Mouse (Mus musculus) olfactory bulb, adult 2 months (tissue): ENCODE measurements around the gene Amph. TPM values are rescaled to one million over a fixed set of nuclear protein-coding genes. Genes with fewer than 3 reads are reported as not detected.
A peak's percentile ranks its signal among the peaks of the same experiment; 100 is the strongest.

Source experiments
- H3K27ac ChIP-seq: fragments of 200-500 bp; 2 replicates; pipeline ENCODE4 v1.5.1; 2012; ENCODE audit warnings: low read depth, low read length; ENCODE audit not compliant: insufficient read depth
- H3K4me1 ChIP-seq: fragments of 200-500 bp; 2 replicates; pipeline ENCODE4 v1.6.1; 2012; ENCODE audit warnings: low read length; ENCODE audit not compliant: control insufficient read depth, insufficient read depth
- H3K4me3 ChIP-seq: fragments of 200-500 bp; 2 replicates; pipeline ENCODE4 v1.5.1; 2012; ENCODE audit warnings: mild to moderate bottlenecking, low read depth, low read length, moderate library complexity; ENCODE audit not compliant: insufficient read depth
- CTCF ChIP-seq: fragments of 200-500 bp; IDR thresholded peaks from 2 replicates; pipeline ENCODE4 v1.5.1; 2012; ENCODE audit warnings: low read depth, mild to moderate bottlenecking, low read length, moderate library complexity; ENCODE audit not compliant: insufficient read depth
- POLR2A ChIP-seq: fragments of 200-500 bp; IDR thresholded peaks from 2 replicates; pipeline ENCODE4 v1.6.1; 2012; ENCODE audit warnings: mild to moderate bottlenecking, low read depth, low read length, moderate library complexity; ENCODE audit not compliant: insufficient read depth
- WGBS: fragments of 180-500 bp; shearing (Covaris S2); methylation state at CpG from one replicate; pipeline ENCODE4 v1.1.7; 2018; 5-methylcytosine and 5-hydroxymethylcytosine counted together
- polyA plus RNA-seq: library from polyadenylated mRNA; stranded (reverse); fragments of >200 nt; gene quantifications from 2 replicates; pipeline ENCODE4 v1.2.4, GENCODE M21; 2012; ENCODE audit warnings: low replicate concordance; ENCODE audit not compliant: missing spikeins, insufficient read depth, insufficient read length

The Amph gene
- polyA plus RNA-seq, 1 experiment, result not detected

GRCm38 (mm10) chr13:19008440-19008839 lies 60.4 kb downstream of the Amph start:
- 68% methylated on average over 3 of the region's 3 CpGs for WGBS
- H3K4me3 ChIP-seq, result no peak overlapping the region
- TF ChIP-seq POLR2A, result no peak
- no peak for TF ChIP-seq CTCF
- no peak overlapping the region for H3K27ac ChIP-seq
- no peaks in the 10 kb centered on the region for H3K4me1 ChIP-seq

DNA sequence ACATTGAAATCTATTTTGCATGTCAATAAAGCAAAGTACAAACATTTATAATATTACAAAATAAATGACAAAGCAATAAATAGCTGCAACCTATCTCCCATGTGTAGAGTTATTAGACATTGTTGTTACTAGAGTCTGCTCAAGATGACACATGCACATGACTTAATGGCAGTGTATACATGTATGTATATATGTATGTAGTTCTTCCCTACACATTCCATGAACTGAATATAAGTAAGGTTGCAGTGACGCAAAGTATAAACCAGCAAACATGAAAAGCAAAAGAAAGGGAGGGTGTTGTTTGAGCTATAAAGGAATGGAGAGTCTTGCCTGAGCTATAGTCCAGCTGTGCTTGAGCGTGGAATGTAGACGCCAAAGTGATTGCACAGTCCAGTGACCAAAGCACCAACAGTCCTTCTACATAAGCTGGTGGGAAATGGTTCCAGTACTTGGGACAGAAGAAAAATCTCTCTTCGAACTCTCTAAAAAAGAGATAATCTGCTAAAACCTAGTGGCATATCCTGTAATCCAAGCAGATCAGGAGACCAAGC lies 66.9 kb downstream of the Amph start:
- 93% methylated on average over 4 of the region's 4 CpGs for WGBS
- H3K4me3 ChIP-seq, result no peak overlapping the region
- TF ChIP-seq CTCF, result no peak
- TF ChIP-seq POLR2A, result no peak

DNA sequence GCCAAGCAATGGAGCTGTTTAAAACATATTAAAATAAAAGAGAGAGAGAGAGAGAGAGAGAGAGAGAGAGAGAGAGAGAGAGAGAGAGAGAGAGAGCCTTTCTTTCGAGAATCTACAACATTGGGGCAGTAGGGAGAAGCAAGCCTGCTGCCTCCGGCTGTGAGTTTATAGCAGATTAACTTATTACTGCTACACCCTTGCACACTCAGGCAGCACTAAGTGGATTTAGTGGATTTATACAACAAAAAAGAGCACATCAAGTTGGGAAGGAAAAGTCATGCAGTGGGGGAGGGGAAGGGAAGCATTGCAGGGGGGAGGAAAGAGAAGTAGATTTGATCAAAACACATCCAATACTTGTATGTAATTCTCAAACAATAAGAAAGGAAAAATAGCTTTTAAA lies 73.5 kb downstream of the Amph start:
- Histone ChIP-seq H3K4me3 (no peak overlapping the region), H3K4me1 (0 out of 2 replicates have a peak, but pooled peaks cover 4% of the 10 kb centered on the region), H3K27ac (no peak overlapping the region)
- 66% methylated on average over 2 of the region's 2 CpGs for WGBS
- TF ChIP-seq CTCF (no peak), POLR2A (no peak)

More for the DNA sequence above, 66.9 kb downstream of the Amph start:
- Histone ChIP-seq H3K27ac (no peak overlapping the region), H3K4me1 (no peaks in the 10 kb centered on the region)

DNA sequence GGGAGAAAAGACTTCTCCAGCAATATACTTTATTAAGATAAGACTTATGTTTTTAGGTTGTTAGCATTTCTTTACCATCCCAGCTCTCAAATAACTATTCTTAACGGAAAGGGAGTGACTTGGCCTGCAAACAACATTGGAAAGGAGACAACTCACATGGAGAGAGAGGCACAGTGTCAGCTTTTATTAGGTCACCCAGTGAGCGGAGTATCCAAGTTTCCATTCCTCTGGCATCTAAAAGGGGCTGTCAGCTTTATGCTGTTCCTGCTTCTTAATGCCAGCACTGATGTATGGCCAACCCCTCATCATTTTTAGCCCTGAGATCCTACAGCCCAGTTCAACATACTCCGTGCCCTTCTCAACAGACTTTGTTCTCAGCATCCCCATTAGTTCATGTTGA lies 74.3 kb downstream of the Amph start:
- Histone ChIP-seq H3K27ac (no peak overlapping the region), H3K4me1 (peaks cover 7% of the 10 kb centered on the region), H3K4me3 (no peak overlapping the region)
- 32% methylated on average over 3 of the region's 3 CpGs for WGBS
- no peak for TF ChIP-seq POLR2A

DNA sequence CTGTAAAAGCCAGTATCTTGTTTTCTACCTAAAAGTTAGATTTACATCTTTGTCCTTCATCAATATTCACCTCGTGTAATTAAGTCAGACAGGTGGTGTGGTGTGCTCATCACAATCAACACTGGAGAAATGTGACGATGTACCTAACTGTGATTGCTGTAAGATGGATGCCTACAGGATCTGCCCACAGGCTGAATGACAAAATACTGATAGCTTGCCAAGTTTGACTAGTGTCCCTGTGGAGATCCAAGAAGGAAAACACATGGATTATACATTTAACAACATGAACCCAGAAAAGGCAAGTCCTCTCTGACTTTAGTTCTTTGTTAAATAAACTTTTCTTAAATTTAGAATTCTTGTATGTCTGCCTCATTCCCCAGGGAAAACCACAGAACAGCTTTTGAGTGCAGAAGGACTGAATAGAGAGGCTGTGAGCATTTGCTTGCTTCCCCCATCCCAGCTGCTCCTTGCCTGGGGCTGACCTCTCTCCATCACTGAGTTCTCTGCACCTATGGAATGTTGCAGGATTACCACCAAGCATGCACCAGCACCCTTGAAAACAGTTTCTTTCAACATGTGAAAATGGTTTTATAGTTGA lies 77.2 kb downstream of the Amph start:
- no peak overlapping the region for H3K27ac ChIP-seq

DNA sequence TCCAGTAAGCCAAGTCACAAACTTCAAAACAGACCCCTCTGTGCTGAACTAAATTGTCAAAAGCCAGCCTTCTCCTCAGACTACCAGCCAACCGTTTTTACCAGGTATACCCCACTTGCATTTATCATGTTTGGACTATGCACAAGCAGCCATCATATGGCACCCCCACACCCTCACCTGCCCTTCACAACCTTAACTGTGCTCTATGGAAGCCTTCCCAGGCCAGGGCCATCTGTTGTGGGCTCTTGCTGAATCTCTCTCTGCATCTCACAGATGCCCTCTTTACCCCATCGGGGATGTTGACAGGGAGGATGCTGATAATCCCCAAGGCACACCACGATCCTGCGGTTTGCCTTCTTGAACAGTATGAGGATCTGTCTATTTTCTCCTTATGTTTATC lies 77.9 kb downstream of the Amph start:
- H3K4me1 ChIP-seq, result peaks cover 12% of the 10 kb centered on the region
- H3K27ac ChIP-seq, result no peak overlapping the region
- 84% methylated on average over 4 of the region's 4 CpGs for WGBS
- H3K4me3 ChIP-seq, result no peak overlapping the region
- TF ChIP-seq POLR2A (no peak), CTCF (no peak)

More for the DNA sequence above, 77.2 kb downstream of the Amph start:
- TF ChIP-seq POLR2A, result no peak
- H3K4me3 ChIP-seq, result no peak overlapping the region
- 78% methylated on average over 2 of the region's 2 CpGs for WGBS
- peaks cover 12% of the 10 kb centered on the region for H3K4me1 ChIP-seq

DNA sequence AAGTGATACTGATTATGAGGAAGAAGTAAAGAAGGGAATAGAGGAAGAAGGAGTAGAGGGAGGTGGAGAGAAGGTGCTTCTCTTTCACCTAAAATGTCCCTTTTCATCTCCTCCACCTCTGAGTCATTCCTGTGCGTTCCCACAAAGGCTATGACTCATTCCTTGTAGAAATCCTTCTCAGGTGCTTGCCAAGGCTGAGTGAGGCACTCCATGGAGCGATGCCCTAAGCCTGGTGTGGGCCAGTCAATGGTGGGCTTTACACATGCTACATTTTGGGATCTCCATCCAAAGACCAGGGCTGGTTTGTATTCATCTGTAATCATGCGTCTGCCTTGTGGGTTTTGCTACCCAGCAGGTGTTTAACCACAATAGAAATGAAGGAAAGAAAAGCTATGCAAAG lies 78.9 kb downstream of the Amph start:
- peak overlapping the region; percentile 41 for H3K27ac ChIP-seq
- 39% methylated on average over 3 of the region's 3 CpGs for WGBS
- H3K4me1 ChIP-seq, result peaks cover 12% of the 10 kb centered on the region
- TF ChIP-seq POLR2A (no peak), CTCF (no peak)
- H3K4me3 ChIP-seq, result no peak overlapping the region

DNA sequence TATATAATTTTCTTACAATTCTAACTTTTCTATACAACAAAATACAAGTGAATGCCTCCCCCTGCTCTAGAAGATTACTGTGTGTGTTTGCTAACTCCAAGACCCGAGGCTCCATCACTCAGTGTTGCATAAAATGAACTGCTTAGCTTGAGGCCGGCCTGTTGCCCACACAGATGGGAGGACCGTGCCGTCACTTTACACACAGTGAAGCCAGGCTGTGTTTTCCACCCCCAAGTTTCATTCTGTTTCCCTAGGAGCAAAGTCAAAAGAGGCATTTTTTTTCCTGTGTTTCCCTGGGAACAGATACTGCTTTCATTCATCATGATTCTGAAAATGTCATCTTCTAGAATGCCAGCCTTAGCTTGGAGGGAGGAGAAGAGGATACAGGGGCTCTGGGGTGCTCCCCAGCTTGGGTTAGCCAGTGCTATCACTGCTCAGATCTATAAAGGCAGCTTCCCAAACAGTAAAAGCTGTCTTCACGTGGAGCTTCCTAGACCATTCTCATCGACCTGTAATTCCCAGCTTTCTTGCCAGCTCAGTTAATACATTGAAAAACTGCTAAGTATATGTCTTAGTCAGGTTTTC lies 79.9 kb downstream of the Amph start:
- TF ChIP-seq CTCF, result no peak
- TF ChIP-seq POLR2A, result no peak
- Histone ChIP-seq H3K4me1 (peaks cover 12% of the 10 kb centered on the region), H3K27ac (peak overlapping the region; percentile 13; the same call in 1 of the 2 replicates), H3K4me3 (no peak overlapping the region)
- WGBS, result 29% methylated on average over 6 of the region's 6 CpGs

- WGBS, result 54% methylated on average over 8 of the region's 8 CpGs
- TF ChIP-seq POLR2A, result no peak
- TF ChIP-seq CTCF, result no peak
- Histone ChIP-seq H3K27ac (no peak overlapping the region), H3K4me1 (peaks cover 7% of the 10 kb centered on the region), H3K4me3 (no peak overlapping the region)
Measured at GRCm38 (mm10) chr13:19031916-19032688, 84.1 kb downstream of the Amph start.
